Mouse (Mus musculus): ENCODE measurements around the gene Tnf. TPM values are rescaled to one million over a fixed set of nuclear protein-coding genes. Genes with fewer than 3 reads are reported as not detected.

The Tnf gene
- polyA plus RNA-seq, 1 experiment from 2014 or later = 0.47 TPM

DNA sequence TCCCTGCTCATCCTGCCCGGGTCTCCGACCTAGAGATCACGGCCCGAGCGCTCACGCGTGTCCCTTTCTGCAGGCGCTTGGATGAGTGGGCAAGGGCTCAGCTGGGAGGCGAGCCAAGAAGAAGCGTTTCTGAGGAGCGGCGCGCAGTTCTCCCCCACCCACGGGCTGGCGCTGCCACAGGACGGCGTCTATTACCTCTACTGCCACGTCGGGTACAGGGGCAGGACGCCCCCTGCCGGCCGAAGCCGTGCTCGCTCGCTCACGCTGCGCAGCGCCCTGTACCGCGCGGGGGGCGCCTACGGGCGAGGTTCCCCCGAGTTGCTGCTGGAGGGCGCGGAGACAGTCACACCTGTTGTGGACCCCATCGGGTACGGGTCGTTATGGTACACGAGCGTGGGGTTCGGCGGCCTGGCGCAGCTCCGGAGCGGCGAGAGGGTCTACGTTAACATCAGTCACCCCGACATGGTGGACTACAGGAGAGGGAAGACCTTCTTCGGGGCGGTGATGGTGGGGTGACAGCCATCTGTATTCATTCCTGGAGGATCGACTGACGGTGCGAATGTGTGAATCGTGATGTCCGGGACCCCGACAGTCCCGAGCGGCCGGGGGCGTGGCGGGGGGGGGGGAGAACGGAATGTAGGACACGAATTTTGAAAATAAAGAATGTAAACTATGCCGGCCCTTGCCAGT lies 6.0 kb downstream of the Tnf start:
- H3K9ac ChIP-seq = peak overlapping the region; percentile 42
- H3K27me3 ChIP-seq = peaks cover 30% of the 10 kb centered on the region
- no peak overlapping the region for H3K27ac ChIP-seq (replicated peaks)
- H3K4me3 ChIP-seq (replicated peaks) = peak overlapping the region; percentile 48
- 2% methylated on average over 66 of the region's 66 CpGs for WGBS
- no peaks in the 10 kb centered on the region for H3K9me3 ChIP-seq (replicated peaks)
- no peaks in the 10 kb centered on the region for H3K36me3 ChIP-seq
- H3K4me1 ChIP-seq = peaks cover 16% of the 10 kb centered on the region
- peak; percentile 84 for ATAC-seq (ENCODE audit: insufficient number of reproducible peaks, low FRiP score, low TSS enrichment, low read depth)
- peak overlapping the region; percentile 90 for H3K4me2 ChIP-seq (replicated peaks)

DNA sequence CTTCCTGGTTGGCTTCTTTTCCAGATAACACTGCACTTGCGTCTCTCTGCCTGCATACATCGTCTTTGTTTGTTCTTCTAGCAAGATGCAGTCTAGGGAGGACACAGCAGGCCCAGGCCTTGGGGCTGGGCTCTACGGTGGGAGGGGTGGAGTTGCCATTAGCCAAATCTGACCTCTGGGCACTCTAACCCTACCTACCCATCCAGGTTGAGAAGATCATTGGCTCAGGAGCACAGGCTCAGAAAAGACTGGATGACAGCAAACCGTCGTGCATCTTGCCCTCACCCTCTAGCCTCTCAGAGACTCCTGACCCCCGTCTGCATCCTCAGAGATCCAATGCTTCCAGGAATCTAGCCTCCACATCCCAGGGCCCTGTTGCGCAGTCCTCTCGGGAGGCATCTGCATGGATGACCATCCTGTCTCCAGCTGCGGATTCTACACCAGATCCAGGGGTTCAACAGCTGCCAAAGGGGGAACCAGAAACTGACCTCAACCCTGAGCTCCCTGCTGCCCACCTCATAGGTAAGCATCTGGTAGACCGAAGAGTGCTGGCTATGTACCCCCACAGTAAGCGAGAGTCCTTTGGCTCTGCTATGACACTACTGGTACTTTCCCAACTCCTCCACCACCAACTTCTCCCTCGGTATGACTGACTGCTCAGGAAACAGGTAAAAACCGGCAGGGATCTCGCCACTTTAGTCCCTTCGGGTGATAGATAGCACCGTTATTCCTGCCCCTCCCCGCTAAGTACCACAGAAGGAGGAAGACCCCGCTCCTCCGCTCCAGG lies 6.8 kb downstream of the Tnf start:
- H3K4me1 ChIP-seq = peaks cover 16% of the 10 kb centered on the region
- H3K4me3 ChIP-seq (replicated peaks) = peak overlapping the region; percentile 48
- 41% methylated on average over 19 of the region's 19 CpGs for WGBS
- ATAC-seq (ENCODE audit: insufficient number of reproducible peaks, low FRiP score, low TSS enrichment, low read depth) = no peak
- peaks cover 30% of the 10 kb centered on the region for H3K27me3 ChIP-seq
- H3K4me2 ChIP-seq (replicated peaks) = peak overlapping the region; percentile 90
- no peak overlapping the region for H3K27ac ChIP-seq (replicated peaks)
- no peaks in the 10 kb centered on the region for H3K9me3 ChIP-seq (replicated peaks)
- H3K36me3 ChIP-seq = no peaks in the 10 kb centered on the region
- H3K9ac ChIP-seq = peak overlapping the region; percentile 42

DNA sequence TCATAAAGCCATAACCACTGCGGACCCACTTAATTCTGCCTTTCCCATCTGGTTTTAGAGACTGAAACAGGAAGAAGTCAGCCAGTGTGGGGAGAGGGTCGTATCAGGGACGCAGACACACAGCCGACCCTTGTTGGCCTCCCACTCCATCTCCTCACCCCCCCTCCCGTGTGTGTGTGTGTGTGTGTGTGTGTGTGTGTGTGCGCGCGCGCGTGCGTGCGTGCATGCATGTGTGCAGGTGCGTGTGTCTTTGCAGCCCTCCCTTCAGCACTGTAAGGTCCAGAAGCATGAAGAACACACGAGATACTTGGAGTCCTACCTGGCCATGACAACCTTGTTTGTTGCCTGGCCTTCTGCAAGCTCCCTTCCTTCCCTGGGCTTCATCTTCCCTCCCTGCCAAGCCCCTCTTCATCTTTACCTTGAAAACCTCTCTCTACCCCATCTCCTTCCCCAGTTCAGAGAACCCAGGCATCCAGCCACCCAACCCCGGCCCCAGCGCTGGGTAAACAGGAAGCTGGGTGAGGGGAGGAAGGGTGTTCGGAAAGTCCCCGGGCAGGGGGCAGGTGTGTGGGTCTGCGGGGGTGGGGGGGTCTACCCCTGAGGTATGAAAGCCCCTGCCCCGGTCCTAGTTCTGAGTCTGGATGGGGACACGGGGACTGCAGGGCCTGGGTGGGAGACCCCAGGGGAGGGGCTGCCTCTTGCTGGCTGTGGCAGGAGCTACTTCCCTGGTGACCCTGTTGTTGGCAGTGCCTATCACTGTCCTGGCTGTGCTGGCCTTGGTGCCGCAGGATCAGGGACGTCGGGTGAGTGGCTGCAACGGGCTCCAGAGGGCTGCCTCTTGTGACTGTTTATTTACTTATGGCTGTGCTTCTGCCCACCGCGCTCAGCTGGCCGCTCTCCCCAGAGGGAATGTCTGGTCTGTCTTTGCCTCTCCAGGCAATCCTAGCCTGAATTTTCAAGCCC lies 7.6 kb downstream of the Tnf start, which contains the start of gene Ltb:
Gene Ltb, plus strand, starts transcription at position 559 of the 963 bp plus-strand sequence.
- H3K4me2 ChIP-seq (replicated peaks) = peak within 1 kb of the TSS; percentile 90
- no peaks in the 10 kb centered on the region for H3K9me3 ChIP-seq (replicated peaks)
- peak within 1 kb of the TSS; percentile 48 for H3K4me3 ChIP-seq (replicated peaks)
- H3K27ac ChIP-seq (replicated peaks) = no peak within 1 kb of the TSS
- H3K36me3 ChIP-seq = no peaks in the 10 kb centered on the region
- WGBS = 63% methylated on average over 27 of the region's 28 CpGs
- peaks cover 30% of the 10 kb centered on the region for H3K27me3 ChIP-seq
- ATAC-seq (ENCODE audit: insufficient number of reproducible peaks, low FRiP score, low TSS enrichment, low read depth) = no peak
- H3K9ac ChIP-seq = peak within 1 kb of the TSS; percentile 42; the same call in 1 of the 2 replicates
- peaks cover 16% of the 10 kb centered on the region for H3K4me1 ChIP-seq

DNA sequence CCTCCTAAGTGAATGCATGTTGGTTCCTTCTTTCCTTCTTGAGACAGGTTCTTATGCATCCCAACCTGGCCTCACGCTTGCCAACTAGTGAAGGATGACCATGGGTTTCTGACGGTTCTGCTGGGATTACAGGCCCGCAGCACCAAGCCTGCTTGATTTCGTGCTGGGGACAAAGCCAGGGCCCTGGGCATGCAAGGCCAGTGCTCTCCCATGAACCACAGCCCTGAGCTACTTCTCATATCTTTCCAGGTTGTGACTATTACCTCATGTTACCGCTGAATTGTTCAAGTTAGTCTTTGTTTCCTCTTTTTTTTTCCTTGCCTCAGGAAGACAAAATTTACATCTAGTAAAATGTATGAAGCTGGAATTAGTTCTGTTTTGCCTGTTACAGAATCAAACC lies 8.9 kb downstream of the Tnf start:
- Histone ChIP-seq H3K36me3 (no peaks in the 10 kb centered on the region), H3K27ac (replicated peaks) (no peak overlapping the region), H3K4me3 (replicated peaks) (no peak overlapping the region), H3K27me3 (peaks cover 30% of the 10 kb centered on the region), H3K4me1 (peaks cover 16% of the 10 kb centered on the region), H3K4me2 (replicated peaks) (no peak overlapping the region), H3K9me3 (replicated peaks) (no peaks in the 10 kb centered on the region), H3K9ac (no peak overlapping the region)
- 75% methylated on average over 5 of the region's 5 CpGs for WGBS
- ATAC-seq (ENCODE audit: insufficient number of reproducible peaks, low FRiP score, low TSS enrichment, low read depth) = no peak

DNA sequence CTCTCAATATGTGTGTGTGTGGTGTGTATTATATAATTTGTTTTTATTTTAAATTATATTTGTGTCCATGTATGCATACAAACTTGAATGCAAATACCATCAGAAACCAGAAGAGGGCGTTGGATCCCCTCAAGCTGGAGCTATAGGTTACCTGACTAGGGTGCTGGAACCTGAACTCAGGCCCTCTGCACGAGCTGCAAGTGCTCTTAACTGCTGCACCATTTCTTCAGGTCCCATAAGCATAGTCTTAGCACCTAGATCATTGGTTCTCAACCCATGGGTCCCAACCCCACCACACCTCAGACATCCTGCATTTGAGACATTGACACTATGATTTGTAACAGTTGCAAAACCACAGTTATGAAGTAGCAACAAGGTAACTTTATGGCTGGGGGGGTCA lies 10.1 kb downstream of the Tnf start:
- ATAC-seq (ENCODE audit: insufficient number of reproducible peaks, low FRiP score, low TSS enrichment, low read depth) = no peak
- Histone ChIP-seq H3K36me3 (no peaks in the 10 kb centered on the region), H3K4me2 (replicated peaks) (no peak overlapping the region), H3K4me3 (replicated peaks) (no peak overlapping the region), H3K4me1 (peaks cover 19% of the 10 kb centered on the region), H3K27me3 (peaks cover 30% of the 10 kb centered on the region), H3K9me3 (replicated peaks) (no peaks in the 10 kb centered on the region), H3K9ac (no peak overlapping the region), H3K27ac (replicated peaks) (no peak overlapping the region)
- 56% methylated on average over 2 of the region's 2 CpGs for WGBS

DNA sequence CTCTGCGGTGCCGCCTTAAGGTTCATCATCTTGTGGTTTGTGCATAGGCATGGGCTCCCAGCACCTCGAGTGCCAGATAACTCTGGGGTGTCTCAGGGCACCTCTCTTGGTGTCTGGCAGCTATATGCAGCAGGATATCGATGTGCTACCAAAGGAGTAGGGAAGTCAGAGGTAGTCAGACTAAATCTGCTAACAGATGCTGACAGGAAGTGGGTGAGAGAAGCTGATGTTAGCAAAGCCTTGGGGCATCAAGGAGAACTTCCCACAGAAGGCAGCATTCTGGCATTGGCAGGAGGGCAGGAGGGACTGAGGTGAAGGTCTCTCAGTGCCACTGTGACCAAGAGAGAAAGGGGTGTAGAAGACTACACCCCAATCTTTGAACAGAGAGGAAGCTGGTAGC lies 11.7 kb downstream of the Tnf start:
- no peak for ATAC-seq (ENCODE audit: insufficient number of reproducible peaks, low FRiP score, low TSS enrichment, low read depth)
- Histone ChIP-seq H3K4me1 (peaks cover 16% of the 10 kb centered on the region; the same call in 1 of the 2 replicates), H3K4me2 (replicated peaks) (no peak overlapping the region), H3K9ac (no peak overlapping the region), H3K36me3 (no peaks in the 10 kb centered on the region), H3K27ac (replicated peaks) (no peak overlapping the region), H3K9me3 (replicated peaks) (no peaks in the 10 kb centered on the region), H3K4me3 (replicated peaks) (no peak overlapping the region), H3K27me3 (peaks cover 14% of the 10 kb centered on the region)
- WGBS = 73% methylated on average over 4 of the region's 4 CpGs

DNA sequence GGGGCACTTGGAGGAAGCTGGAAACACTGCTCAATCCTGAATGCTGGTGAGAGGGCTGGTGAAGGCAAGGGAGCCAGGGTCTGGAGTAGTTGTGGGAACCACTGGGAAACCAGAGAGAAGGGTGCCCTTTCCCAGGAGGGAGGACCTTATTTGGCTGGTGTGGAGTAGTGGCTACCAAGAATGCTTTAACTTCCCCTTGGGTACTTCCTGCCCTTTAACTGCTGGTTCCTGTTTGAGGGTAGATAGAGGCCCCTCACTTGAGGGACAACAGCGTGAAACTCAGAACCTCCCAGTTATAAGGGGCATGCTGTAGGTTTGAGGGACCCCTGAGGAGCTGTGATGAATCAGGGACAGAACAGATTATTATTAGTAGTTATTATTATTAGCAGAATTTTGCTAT lies 12.6 kb downstream of the Tnf start:
- no peak overlapping the region for H3K27ac ChIP-seq (replicated peaks)
- H3K9me3 ChIP-seq (replicated peaks) = no peaks in the 10 kb centered on the region
- peaks cover 5% of the 10 kb centered on the region; the same call in 1 of the 2 replicates for H3K27me3 ChIP-seq
- peaks cover 13% of the 10 kb centered on the region; the same call in 1 of the 2 replicates for H3K4me1 ChIP-seq
- no peak overlapping the region for H3K4me3 ChIP-seq (replicated peaks)
- H3K9ac ChIP-seq = no peak overlapping the region
- H3K36me3 ChIP-seq = no peaks in the 10 kb centered on the region
- ATAC-seq (ENCODE audit: insufficient number of reproducible peaks, low FRiP score, low TSS enrichment, low read depth) = no peak
- no peak overlapping the region for H3K4me2 ChIP-seq (replicated peaks)
- 57% methylated on average over 1 of the region's 1 CpGs for WGBS

DNA sequence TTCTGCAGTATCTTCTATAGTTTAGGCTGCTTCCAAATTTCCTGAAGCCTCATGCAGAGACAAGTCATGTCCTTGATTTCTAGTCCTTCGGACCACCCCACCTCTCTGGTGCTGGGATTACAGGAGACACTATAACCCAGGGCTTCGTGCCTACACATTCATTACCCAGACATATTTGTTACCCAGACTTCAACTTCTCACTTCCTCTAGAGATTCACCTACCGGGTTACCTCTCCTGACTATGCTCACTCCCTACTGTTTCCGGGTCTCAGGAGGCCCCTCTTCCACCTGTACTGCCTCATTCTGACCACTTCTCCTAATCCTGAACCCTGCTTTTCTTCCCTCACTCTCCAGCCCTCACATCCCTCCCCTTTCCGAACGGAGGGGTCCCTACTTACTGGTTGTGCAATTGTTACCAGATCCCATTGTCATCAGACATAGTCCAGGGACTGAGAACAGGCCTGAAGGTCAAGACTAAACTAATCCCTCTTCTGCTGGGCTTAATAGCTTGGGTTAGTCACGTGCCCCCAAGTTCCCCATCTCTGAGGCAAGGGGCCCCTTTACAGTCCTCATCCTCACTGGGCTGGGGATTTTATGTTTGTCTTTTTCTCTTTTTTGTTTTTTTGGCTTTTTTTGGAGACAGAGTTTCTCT lies 13.7 kb downstream of the Tnf start, which contains the start of gene Lst1:
Gene Lst1, minus strand, starts transcription at position 481 of the 652 bp plus-strand sequence.
- no peak for ATAC-seq (ENCODE audit: insufficient number of reproducible peaks, low FRiP score, low TSS enrichment, low read depth)
- Histone ChIP-seq H3K4me2 (replicated peaks) (no peak within 1 kb of the TSS), H3K9ac (no peak within 1 kb of the TSS), H3K27me3 (no peaks in the 10 kb centered on the region), H3K4me1 (peaks cover 13% of the 10 kb centered on the region; the same call in 1 of the 2 replicates), H3K9me3 (replicated peaks) (no peaks in the 10 kb centered on the region), H3K4me3 (replicated peaks) (no peak within 1 kb of the TSS), H3K36me3 (no peaks in the 10 kb centered on the region), H3K27ac (replicated peaks) (no peak within 1 kb of the TSS)
- 75% methylated on average over 7 of the region's 7 CpGs for whole genome bisulfite sequencing

DNA sequence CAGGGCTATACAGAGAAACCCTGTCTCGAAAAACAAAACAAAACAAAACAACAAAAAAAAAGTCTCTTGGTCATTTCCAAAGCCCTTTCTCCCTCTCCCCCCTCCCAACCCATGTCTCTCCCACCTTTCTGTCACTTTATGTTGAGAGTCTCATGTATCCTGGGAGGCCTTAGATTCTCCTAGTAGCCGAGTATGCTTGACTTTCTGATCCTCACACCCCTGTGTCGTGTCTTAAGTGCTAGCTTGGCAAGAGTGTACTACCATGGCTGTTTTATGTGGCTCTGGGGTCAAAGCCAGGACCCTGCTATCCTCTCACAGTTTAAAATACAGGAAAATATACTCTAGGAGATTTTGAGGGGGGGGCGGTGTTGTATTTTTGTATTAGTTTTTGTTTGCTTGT lies 14.5 kb downstream of the Tnf start:
- H3K27me3 ChIP-seq = no peaks in the 10 kb centered on the region
- no peak overlapping the region for H3K4me2 ChIP-seq (replicated peaks)
- no peak overlapping the region for H3K9ac ChIP-seq
- ATAC-seq (ENCODE audit: insufficient number of reproducible peaks, low FRiP score, low TSS enrichment, low read depth) = no peak
- H3K27ac ChIP-seq (replicated peaks) = no peak overlapping the region
- H3K9me3 ChIP-seq (replicated peaks) = no peaks in the 10 kb centered on the region
- H3K4me1 ChIP-seq = peaks cover 13% of the 10 kb centered on the region; the same call in 1 of the 2 replicates
- WGBS = 67% methylated on average over 4 of the region's 4 CpGs
- no peak overlapping the region for H3K4me3 ChIP-seq (replicated peaks)
- no peaks in the 10 kb centered on the region for H3K36me3 ChIP-seq

DNA sequence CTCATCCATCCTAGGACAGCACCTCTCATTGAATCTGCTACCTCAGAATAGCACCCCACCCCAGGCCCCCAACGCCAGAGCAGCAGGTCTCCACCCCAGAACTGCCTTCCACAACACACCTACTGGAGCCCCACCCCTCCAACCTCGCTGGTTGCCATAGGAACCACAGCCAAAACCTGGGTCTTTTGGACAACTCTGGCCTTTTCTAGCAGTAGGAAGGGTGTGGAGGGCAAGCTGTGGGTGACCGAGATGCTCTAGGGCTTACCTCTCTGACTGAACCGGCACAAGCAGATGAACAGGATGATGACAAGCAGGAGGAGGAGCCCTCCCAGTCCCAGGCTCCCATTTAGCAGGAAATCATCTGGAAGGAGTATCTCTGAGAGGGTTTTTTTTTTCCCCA lies 15.1 kb downstream of the Tnf start:
- under 1% methylated on average over 4 of the region's 4 CpGs for WGBS
- H3K9me3 ChIP-seq (replicated peaks) = no peaks in the 10 kb centered on the region

More for the DNA sequence above, 15.1 kb downstream of the Tnf start:
- ATAC-seq (ENCODE audit: insufficient number of reproducible peaks, low FRiP score, low TSS enrichment, low read depth) = 0 out of 2 replicates have a peak, but pooled peaks have one; percentile 9
- no peaks in the 10 kb centered on the region for H3K36me3 ChIP-seq
- peak overlapping the region; percentile 48 for H3K4me3 ChIP-seq (replicated peaks)
- H3K9ac ChIP-seq = no peak overlapping the region
- no peaks in the 10 kb centered on the region for H3K27me3 ChIP-seq
- H3K27ac ChIP-seq (replicated peaks) = peak overlapping the region; percentile 78
- H3K4me2 ChIP-seq (replicated peaks) = peak overlapping the region; percentile 45
- H3K4me1 ChIP-seq = peaks cover 13% of the 10 kb centered on the region; the same call in 1 of the 2 replicates
